Mouse (Mus musculus): Measurements from ENCODE around the gene B4galnt3.

B4galnt3 gene

GRCm38 (mm10) chr6:120186594-120186993 lies 107.8 kb downstream of the B4galnt3 start:
- DNase-seq (ENCODE audit: low spot score in 2 of 2): no peak

- DNase-seq (ENCODE audit: low spot score in 2 of 2): no peak
These were observed 108.6 kb downstream of the B4galnt3 start for GRCm38 (mm10) chr6:120185756-120186155.

GRCm38 (mm10) chr6:120185012-120185730 lies 109.2 kb downstream of the B4galnt3 start:
- no peak for DNase-seq (ENCODE audit: low spot score in 2 of 2)

- DNase-seq (ENCODE audit: low spot score in 2 of 2): no peak
These were observed 110.6 kb downstream of the B4galnt3 start for GRCm38 (mm10) chr6:120183771-120184170.

- DNase-seq (ENCODE audit: low spot score in 2 of 2): peak; percentile 61 to 75
These were observed 112.2 kb downstream of the B4galnt3 start for GRCm38 (mm10) chr6:120182160-120182559.

GRCm38 (mm10) chr6:120180492-120180891 lies 113.9 kb downstream of the B4galnt3 start:
- DNase-seq (ENCODE audit: low spot score in 2 of 2): no peak

DNA sequence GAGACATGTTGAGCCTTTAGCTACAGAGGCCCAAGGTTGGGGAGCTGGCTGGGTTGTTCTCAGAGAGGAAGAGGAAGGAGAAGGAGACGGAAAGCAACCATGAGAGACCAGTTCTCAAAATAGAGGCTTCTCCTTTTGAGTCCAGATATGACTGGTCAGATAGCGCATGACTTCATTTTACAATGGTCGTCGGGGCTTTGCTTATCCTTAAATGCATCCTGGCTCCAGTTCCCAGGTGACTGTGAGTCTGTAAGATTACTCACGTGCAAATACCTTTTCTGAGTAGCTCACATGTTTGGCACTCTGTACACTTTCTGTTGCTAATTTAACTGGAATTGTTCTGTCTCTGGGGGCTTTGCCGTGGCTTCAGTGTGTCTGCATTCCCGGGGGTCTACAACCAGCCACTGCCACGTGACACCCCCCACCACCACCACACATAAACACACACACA lies 114.6 kb downstream of the B4galnt3 start:
- no peak for DNase-seq (ENCODE audit: low spot score in 2 of 2)

- DNase-seq (ENCODE audit: low spot score in 2 of 2): no peak
These were observed 115.2 kb downstream of the B4galnt3 start for GRCm38 (mm10) chr6:120179044-120179755.

DNA sequence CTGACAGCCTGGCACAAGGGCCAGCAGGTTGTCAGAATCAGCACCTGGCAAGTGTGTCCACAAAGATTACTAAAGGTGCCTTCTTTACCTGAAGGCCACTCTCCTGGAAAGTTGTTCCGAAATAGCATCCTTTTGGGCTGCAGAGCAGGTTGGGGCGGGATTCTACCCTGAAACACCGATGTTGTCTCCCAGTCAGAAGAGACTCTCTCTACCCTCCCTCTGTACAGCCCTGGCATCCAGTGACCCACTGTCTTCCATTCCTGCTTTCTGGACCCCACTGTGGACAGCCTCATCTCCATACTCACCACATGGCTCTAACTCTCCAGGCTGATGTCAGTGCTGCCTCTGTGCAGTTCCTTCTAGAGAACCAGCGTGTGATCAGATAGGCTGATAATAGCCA lies 118.7 kb downstream of the B4galnt3 start:
- DNase-seq (ENCODE audit: low spot score in 2 of 2): no peak

- peak; percentile 86 to 87 for DNase-seq (ENCODE audit: low spot score in 2 of 2)
These were observed 119.7 kb downstream of the B4galnt3 start for GRCm38 (mm10) chr6:120174602-120175115.

DNA sequence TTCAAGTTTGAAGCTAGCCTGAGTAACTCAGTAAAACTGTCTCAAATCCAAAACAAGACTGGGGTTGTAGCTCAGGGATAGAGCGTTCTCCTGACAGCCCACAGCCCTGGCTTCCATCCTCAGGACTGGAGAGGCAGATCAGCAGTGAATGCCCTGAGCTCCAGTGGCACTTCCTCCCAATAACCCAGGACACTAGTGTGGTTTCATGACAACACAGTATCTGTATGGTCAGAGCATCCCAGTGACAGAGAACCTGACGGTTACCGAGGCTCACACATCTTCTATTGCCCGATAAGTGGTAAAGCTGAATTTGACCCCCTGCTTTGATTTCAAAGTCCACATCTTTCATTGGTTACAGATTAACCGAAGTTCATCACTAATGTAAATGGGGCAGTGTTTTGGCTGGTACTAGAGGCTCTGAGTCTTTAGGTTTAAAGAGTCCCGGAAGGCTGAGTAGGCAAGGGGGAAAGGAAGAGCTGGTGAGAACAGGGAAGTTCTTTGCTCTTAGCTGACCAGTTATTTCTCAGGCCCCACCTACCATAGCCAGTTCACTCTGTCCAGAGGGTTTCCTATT lies 120.2 kb downstream of the B4galnt3 start:
- no peak for DNase-seq (ENCODE audit: low spot score in 2 of 2)

DNA sequence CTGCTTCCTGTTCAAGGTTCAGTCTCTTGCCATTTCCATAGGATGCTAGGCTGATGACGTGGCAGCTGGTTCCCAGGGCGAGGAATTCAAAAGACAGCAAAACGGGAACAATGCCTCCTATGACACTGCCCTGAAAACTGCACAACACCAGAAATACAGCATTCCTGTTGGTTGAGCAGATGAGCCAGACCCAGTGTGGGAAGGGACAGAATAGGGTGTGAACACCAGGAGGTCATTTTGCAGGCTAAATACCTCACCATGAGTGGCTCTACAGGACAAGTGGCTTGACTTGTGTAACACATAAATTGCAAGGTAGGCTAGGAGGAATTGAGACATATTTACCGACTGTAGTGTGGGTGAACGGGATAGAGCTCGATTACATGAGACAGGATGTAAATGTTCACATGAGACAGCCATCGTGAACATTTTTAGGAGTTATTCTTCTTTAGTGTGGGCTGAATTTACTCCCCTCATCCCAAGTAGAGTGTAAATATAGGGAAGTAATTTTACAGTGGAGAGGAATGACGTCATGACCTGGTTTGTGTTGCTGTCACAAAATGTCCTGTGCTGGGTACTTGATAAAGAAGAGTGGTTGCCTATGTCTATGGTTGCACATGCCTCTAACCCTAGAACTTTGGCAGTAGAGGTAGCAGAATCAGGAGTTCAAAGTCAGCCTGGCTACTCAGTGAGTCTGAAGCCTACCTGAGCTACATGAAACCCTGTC lies 121.9 kb downstream of the B4galnt3 start:
- DNase-seq (ENCODE audit: low spot score in 2 of 2): no peak

- no peak for DNase-seq (ENCODE audit: low spot score in 2 of 2)
These were observed 126.8 kb downstream of the B4galnt3 start for GRCm38 (mm10) chr6:120167574-120167973.

DNA sequence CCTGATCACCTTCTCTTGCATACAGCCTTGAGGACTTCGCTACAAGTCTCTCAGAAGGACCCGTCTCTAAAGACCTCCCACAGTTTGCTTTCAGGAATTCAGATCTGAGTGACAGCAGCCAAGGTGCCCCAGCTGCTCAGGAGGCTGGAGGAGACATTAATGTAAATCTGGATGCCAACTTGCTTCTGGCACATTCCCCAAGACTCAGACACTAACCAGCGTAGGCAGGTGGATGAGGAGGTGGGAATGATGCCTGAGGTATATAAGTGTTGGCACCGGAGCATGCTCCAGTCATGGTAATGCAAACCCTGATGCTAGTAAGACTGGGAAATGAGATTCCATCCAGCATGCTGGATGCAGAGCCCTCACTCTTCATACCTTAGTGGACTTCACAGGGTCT lies 129.6 kb downstream of the B4galnt3 start:
- no peak for DNase-seq (ENCODE audit: low spot score in 2 of 2)

DNA sequence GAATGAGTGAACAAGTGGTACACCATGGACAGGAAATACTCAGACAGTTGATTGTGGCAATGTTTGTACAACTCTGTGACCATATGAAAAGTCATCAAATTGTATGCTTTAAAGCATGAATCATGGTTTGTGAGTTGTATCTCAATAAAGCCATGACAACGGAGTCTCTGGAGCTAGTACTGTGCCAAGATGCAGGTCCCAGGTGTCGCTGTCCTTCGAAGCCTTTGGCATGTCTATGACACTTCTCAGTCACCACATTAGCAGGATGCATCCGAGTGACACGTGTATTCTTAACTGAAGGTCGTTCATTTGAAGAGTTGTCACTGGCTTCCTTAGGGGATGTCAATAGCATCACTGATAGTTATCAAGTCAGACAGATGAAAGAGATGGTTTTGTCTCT lies 131.4 kb downstream of the B4galnt3 start:
- DNase-seq (ENCODE audit: low spot score in 2 of 2): no peak

DNA sequence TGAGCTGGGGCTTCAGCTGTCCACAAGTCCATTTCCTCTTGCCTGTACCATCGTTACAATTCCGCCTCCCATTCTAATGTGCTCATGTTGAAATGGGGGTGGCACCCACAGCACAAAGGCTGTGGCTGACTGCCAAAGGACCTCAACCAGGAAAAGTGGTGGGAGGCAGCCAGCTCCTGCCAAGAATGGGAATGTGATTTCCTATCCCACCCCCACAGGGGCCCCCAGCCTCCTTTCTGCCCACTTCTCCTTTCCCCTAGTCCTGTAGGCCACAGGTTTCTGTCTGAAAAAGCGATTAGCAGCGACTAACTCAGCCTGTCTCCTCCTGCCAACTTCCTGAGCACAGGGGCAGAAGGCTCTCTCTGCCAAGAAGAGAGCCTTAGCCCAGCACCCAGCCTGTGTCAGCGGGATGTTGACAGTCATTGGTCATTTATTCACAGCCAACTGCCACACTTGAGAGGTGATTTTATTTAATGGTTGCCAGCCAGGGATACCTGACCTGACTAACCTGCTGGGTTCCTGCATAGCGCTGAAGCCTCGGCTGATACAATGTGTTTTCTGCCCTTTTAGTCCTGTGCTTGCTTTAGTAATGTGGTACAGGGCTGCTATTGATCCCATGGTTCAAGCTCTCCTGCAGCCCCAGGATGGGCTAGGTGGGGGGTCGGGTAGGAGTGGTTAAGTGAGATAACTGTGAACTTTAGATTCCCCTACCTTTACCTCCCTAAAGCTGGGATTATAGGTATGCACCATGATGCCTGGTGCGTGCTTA lies 135.0 kb downstream of the B4galnt3 start:
- peak; percentile 66 to 70 for DNase-seq (ENCODE audit: low spot score in 2 of 2)

DNA sequence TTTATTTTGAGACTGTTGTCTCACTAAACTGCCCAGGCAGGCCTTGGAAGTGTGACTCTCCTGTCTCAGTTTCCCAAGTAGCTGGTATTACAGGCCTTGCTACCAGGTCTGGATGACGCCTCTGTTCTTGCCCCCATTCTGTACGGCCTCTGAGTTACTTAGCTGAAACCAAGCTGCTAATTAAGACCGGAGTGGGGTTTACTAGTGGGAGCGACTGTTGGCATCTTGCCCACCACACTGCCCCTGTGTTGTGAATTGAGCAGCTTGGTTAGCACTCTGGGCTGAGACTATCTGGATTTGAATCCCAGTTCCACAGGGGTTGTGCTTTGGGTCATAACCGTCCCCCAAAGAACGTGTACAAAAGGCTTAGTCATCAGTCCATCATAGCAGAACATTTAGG lies 136.9 kb downstream of the B4galnt3 start:
- no peak for DNase-seq (ENCODE audit: low spot score in 2 of 2)

DNA sequence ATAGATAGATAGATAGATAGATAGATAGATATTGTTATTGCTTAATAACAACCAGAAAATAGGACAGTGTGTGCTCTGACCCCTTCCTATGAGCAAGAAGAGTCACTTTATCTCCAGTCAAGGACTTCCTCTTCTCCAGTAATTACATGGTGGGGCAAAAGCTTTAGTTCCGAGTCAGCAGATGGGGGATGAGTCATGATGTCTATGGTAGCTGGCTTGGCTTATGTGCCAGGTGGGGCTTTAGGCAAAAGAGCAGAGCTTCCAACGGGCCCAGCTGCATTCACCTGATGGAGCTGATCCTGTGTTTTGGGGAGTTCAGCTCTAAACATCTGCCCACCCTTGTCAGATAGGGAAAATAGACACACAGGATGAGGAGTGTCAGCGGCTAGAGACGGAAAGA lies 138.8 kb downstream of the B4galnt3 start:
- no peak for DNase-seq (ENCODE audit: low spot score in 2 of 2)

DNA sequence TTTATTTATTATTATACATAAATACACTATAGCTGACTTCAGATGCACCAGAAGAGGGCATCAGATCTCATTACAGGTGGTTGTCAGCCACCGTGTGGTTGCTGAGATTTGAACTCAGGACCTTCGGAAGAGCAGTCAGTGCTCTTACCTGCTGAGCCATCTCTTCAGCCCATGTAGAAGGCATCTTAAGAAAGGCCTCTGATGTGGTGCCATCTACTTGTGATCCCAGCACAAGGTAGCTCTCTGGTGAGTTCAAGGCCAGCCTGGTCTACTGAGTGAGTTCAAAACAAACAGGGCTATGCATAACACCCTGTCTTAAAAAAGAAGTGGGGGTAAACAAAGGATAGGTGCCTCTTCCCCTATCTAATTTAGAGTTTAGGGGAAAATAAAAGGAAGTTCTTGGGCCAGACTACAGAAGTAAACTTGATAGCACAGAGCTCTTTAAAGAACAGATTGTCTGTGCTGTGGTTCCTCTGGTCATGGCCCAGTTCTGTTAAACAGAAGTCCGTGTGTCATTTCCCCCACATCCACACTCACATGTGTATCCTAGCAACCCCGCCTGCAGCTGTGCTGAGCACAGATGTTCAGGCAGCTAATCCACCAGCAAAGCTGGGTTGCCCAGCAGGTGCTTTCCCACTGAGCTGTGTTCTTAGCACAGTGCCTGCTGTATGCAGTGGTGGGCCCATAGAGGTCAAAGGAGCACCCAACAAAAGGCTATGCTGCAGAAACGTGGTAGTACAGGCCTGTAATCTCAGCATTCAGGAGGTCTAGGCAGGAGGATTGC lies 139.6 kb downstream of the B4galnt3 start:
- DNase-seq (ENCODE audit: low spot score in 2 of 2): peak; percentile 56 to 75

Data from heart, adult 9 months (tissue).